Mouse (Mus musculus) heart, embryonic 12.5 days (tissue): ENCODE measurements around the gene Nfe2l3. TPM values are rescaled to one million over a fixed set of nuclear protein-coding genes. Genes with fewer than 3 reads are reported as not detected.

Experiments used
- ATAC-seq: fragments of 200-750 bp; cut with Nextera tagmentation; 2 replicates; pipeline ENCODE4 v1.8.0; 2017; ENCODE audit warnings: moderate TSS enrichment, moderate library complexity; ENCODE audit not compliant: insufficient number of reproducible peaks, low FRiP score
- H3K27ac ChIP-seq: fragments of 300-500 bp; sonication (generic); 2 replicates; pipeline ENCODE4 v1.5.1; 2016; ENCODE audit warnings: mild to moderate bottlenecking, moderate library complexity; ENCODE audit not compliant: poor library complexity, severe bottlenecking
- H3K27me3 ChIP-seq: fragments of 300-500 bp; sonication (generic); replicated peaks from 2 replicates; pipeline ENCODE4 v1.6.1; 2016; ENCODE audit warnings: mild to moderate bottlenecking, moderate library complexity
- H3K36me3 ChIP-seq: fragments of 300-500 bp; sonication (generic); 2 replicates; pipeline ENCODE4 v1.6.1; 2016; ENCODE audit warnings: mild to moderate bottlenecking, moderate library complexity
- H3K4me1 ChIP-seq: fragments of 300-500 bp; sonication (generic); replicated peaks from 2 replicates; pipeline ENCODE4 v1.6.1; 2016; ENCODE audit warnings: mild to moderate bottlenecking
- H3K4me2 ChIP-seq: fragments of 300-500 bp; sonication (generic); 2 replicates; pipeline ENCODE4 v1.6.1; 2016; ENCODE audit warnings: mild to moderate bottlenecking, moderate library complexity
- H3K4me3 ChIP-seq: fragments of 300-500 bp; sonication (generic); 2 replicates; pipeline ENCODE4 v1.5.1; 2016; ENCODE audit warnings: mild to moderate bottlenecking
- H3K9ac ChIP-seq: fragments of 300-500 bp; sonication (generic); 2 replicates; pipeline ENCODE4 v1.6.1; 2016; ENCODE audit warnings: mild to moderate bottlenecking, moderate library complexity
- H3K9me3 ChIP-seq: fragments of 300-500 bp; sonication (generic); replicated peaks from 2 replicates; pipeline ENCODE4 v1.6.1; 2016; ENCODE audit warnings: mild to moderate bottlenecking, moderate library complexity
- WGBS: fragments of 180-500 bp; shearing (Covaris S2); methylation state at CpG from one replicate; pipeline ENCODE4 v1.1.7; 2016; 5-methylcytosine and 5-hydroxymethylcytosine counted together
- polyA plus RNA-seq: library from polyadenylated mRNA; unstranded; fragments of >200 nt; fragmentation: Nextera tagmentation; extraction: Ambion mirVana; gene quantifications from 2 replicates; pipeline ENCODE4 v1.2.1, GENCODE M21; 2016

The Nfe2l3 gene
- polyA plus RNA-seq, 1 experiment from 2014 or later = 5.3 TPM

DNA sequence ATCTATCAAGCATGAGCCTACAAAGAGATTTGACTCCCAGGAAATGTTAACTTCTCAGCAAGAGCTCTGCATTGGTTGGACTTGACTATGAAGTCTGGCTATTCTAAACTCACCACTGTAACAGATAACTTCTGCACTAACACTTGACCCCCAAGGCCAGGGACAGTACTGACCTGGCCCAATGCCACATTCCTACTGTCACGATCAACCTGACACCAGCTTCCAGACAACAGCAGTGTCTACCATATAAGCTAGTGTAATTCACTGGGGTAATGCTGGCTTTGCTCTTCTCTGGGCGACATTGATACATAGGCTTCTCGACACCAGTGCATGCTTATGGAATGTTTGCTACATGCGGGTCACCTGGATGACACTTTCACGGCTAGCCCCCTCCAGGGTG is 28.9 kb upstream of the Nfe2l3 start:
- no peak overlapping the region for H3K27ac ChIP-seq
- H3K4me2 ChIP-seq = no peak overlapping the region
- H3K36me3 ChIP-seq = no peaks in the 10 kb centered on the region
- no peak overlapping the region for H3K9ac ChIP-seq
- WGBS = 59% methylated on average over 5 of the region's 5 CpGs
- H3K4me3 ChIP-seq = no peak overlapping the region
- no peak for ATAC-seq
- H3K9me3 ChIP-seq = no peaks in the 10 kb centered on the region
- H3K27me3 ChIP-seq = no peaks in the 10 kb centered on the region
- peaks cover 35% of the 10 kb centered on the region for H3K4me1 ChIP-seq

DNA sequence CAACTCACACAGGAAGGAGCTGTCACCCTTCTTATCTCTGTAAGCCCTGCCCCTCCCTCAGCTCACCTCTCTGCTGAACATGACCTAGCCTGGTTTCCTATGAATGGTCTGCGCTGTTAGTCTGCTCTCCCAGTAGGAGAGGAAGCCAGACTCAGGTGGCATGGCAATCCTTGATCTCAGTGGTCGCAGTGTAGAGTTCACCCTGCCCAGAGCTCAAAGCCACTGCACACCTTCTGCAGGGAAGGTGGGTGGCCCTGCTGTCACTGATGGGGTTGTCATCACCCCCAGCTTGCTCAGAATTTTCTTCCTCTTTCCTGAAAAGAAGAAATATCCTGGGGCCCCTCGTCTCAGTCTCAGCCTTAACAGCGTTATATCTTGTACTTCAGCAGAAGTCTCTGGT is 28.0 kb upstream of the Nfe2l3 start:
- H3K36me3 ChIP-seq = no peaks in the 10 kb centered on the region
- WGBS = 38% methylated on average over 4 of the region's 4 CpGs
- no peaks in the 10 kb centered on the region for H3K9me3 ChIP-seq
- H3K4me3 ChIP-seq = no peak overlapping the region
- ATAC-seq = 0 out of 2 replicates have a peak, but pooled peaks have one; percentile 25
- no peak overlapping the region for H3K27ac ChIP-seq
- no peak overlapping the region for H3K9ac ChIP-seq
- H3K4me1 ChIP-seq = peaks cover 27% of the 10 kb centered on the region
- no peak overlapping the region for H3K4me2 ChIP-seq
- H3K27me3 ChIP-seq = no peaks in the 10 kb centered on the region

DNA sequence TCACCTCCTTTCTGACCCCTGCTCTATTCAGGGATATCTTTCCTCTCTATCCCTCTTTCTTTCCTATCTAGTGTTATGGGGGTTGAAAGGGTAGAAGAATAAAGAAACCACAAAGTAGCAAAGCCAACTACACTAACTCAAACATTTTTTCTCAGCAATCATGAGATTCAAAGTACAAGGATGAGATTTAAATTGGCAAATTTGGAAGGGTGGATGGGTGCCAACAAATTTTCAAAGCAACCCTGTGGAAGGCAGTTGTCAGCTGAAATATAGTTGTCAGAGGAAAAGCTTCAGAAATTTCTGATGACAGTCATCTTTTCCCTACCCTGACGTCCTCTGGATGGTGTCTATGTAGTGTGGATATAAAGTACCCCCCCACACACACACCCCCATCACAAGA is 16.0 kb upstream of the Nfe2l3 start:
- Histone ChIP-seq H3K4me1 (no peaks in the 10 kb centered on the region; the same call in 1 of the 2 replicates), H3K4me2 (no peak overlapping the region), H3K9me3 (0 out of 2 replicates have a peak, but pooled peaks cover 7% of the 10 kb centered on the region), H3K36me3 (no peaks in the 10 kb centered on the region), H3K27me3 (no peaks in the 10 kb centered on the region), H3K9ac (no peak overlapping the region), H3K27ac (no peak overlapping the region), H3K4me3 (no peak overlapping the region)
- no peak for ATAC-seq
- WGBS = 45% methylated on average over 1 of the region's 1 CpGs

DNA sequence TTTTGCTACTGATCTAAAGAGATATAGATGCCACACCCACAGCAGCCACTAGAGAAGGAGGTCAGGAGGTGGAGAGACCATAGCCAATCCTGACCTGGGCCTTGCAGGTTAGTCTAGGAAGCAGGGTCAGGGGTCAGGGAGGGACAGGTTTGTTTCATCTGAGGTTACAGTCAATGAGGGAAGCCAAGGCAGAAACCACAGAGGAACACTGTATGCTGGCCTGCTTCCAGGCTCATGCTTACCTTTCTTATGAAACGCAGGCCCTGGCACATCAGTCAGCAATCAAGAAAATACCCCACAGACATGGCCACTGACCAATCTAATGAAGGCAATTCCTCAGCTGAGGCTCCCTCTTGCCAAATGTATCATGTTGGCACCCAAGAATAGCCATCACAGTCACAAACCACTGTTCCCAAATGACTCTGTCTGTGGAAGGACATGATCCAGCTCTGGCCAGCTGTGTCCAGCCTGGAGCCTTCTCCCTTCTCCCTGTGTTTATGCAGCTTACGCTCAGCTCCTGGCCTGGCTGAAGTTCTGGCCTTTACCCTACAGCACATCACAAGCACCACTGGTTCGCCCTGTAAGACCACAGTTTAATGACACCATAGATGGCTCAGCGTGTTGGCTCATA is 15.0 kb upstream of the Nfe2l3 start:
- H3K36me3 ChIP-seq = no peaks in the 10 kb centered on the region
- no peak overlapping the region for H3K9ac ChIP-seq
- ATAC-seq = no peak
- no peaks in the 10 kb centered on the region for H3K27me3 ChIP-seq
- WGBS = 87% methylated on average over 4 of the region's 4 CpGs
- H3K4me3 ChIP-seq = no peak overlapping the region
- H3K4me1 ChIP-seq = no peaks in the 10 kb centered on the region; the same call in 1 of the 2 replicates
- H3K4me2 ChIP-seq = no peak overlapping the region
- H3K9me3 ChIP-seq = peaks cover 12% of the 10 kb centered on the region; the same call in 1 of the 2 replicates
- no peak overlapping the region for H3K27ac ChIP-seq

DNA sequence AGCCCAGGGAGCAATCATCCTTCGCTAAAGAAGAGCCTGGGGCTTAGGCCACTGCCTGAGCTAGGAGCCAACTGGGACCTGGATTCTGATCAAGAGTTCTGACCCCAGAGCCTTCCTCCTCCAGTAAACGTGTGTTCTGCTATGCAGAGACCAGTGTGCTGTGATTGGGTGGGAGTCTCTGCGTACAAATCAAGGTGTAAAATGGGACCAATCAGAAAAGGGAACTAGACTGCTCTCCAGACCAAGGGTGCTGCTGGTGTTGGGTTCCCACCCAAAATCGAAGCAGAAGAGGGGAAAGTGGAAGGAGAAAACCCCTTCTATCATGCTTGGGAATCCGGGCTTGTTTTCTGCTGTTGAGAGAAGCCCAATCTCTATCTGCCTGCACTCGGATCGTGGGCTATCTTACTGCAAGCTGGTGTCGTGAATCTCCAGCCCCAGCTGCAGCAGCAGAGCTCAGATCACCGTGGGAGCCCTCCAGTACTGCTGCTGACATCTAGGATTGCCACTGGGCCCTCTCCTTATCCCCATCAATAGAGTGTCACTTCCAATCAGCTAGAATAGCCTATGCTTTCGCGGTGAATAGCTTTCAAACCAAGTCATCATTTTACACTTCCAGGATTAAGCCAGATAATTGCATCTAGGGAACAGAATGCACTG is 8.9 kb upstream of the Nfe2l3 start:
- Histone ChIP-seq H3K4me3 (no peak overlapping the region), H3K4me2 (no peak overlapping the region), H3K9me3 (peaks cover 9% of the 10 kb centered on the region; the same call in 1 of the 2 replicates), H3K27ac (no peak overlapping the region), H3K27me3 (no peaks in the 10 kb centered on the region), H3K36me3 (no peaks in the 10 kb centered on the region), H3K9ac (no peak overlapping the region), H3K4me1 (no peaks in the 10 kb centered on the region)
- 41% methylated on average over 11 of the region's 11 CpGs for WGBS
- ATAC-seq = no peak

DNA sequence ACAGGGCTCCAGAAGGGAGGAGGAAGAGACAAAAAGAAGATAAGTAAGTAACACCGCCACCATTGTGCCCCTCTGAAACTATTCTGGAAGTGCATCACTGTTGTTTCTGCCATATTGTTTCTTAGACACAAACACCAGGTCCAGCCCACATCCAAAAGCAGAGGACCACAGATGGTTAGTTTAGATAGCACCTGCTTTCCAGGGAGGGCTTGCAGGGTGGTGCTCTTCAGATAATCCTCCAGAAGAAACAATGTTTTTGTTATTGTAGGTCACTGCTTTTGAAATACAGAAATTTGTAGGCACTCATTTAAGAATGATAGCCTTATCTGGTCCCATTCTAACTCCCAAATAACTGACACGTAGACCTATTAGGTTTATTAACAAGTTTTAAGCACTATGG is 7.9 kb upstream of the Nfe2l3 start:
- Histone ChIP-seq H3K9me3 (peaks cover 9% of the 10 kb centered on the region; the same call in 1 of the 2 replicates), H3K4me2 (no peak overlapping the region), H3K4me3 (no peak overlapping the region), H3K27me3 (0 out of 2 replicates have a peak, but pooled peaks cover 4% of the 10 kb centered on the region), H3K9ac (no peak overlapping the region), H3K4me1 (no peaks in the 10 kb centered on the region), H3K27ac (no peak overlapping the region), H3K36me3 (no peaks in the 10 kb centered on the region)
- no peak for ATAC-seq
- 77% methylated on average over 2 of the region's 2 CpGs for WGBS

DNA sequence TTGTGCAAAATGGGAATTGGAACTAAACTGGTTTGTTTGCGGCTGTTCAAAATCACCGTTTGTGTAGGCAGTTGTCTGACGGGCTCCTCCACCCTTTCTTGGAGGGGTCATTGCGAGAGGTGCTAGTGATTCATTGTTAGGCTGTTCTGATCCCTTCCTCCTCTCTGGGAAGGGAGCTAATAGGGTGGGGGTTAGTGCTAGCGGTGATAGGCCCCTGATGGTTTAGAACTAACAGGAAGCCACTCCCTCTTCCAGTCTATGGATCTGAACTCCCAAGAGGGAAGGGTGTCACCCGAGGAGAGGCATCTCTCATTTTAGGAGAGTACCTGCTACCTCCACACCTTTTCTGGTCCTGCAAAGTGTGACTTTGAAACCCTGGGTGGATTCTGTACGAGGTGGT is 1.8 kb downstream of the Nfe2l3 start:
- WGBS = 32% methylated on average over 7 of the region's 7 CpGs
- Histone ChIP-seq H3K36me3 (no peaks in the 10 kb centered on the region), H3K4me2 (peak overlapping the region; percentile 97), H3K4me3 (no peak overlapping the region; the same call in 1 of the 2 replicates), H3K4me1 (peaks cover 48% of the 10 kb centered on the region), H3K9ac (no peak overlapping the region), H3K9me3 (no peaks in the 10 kb centered on the region), H3K27ac (no peak overlapping the region), H3K27me3 (peaks cover 47% of the 10 kb centered on the region)
- no peak for ATAC-seq

DNA sequence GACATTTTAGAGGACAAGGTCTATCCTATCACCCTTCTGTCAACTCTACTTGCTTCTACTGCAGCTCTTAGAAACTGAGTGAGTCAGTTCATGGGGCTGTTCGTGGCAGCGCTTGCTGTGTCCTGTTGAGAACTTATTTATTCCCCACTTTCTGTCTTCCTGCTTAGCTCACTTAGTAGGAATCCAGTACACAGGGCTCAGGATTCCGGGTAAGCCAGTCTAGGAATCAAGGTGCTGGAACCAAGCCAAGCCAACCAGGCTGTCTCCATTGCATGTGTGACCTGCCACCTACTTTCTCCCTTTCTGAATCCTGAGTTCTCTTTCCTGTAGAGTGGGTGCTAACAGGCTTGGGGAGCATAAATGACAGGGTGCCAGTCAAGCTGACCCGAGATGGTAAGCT is 5.2 kb downstream of the Nfe2l3 start:
- Histone ChIP-seq H3K4me1 (peaks cover 56% of the 10 kb centered on the region), H3K9ac (no peak overlapping the region), H3K27ac (peak overlapping the region; percentile 92), H3K27me3 (peaks cover 26% of the 10 kb centered on the region), H3K4me2 (peak overlapping the region; percentile 31), H3K4me3 (no peak overlapping the region), H3K36me3 (no peaks in the 10 kb centered on the region), H3K9me3 (no peaks in the 10 kb centered on the region)
- ATAC-seq = no peak
- 33% methylated on average over 4 of the region's 4 CpGs for WGBS

DNA sequence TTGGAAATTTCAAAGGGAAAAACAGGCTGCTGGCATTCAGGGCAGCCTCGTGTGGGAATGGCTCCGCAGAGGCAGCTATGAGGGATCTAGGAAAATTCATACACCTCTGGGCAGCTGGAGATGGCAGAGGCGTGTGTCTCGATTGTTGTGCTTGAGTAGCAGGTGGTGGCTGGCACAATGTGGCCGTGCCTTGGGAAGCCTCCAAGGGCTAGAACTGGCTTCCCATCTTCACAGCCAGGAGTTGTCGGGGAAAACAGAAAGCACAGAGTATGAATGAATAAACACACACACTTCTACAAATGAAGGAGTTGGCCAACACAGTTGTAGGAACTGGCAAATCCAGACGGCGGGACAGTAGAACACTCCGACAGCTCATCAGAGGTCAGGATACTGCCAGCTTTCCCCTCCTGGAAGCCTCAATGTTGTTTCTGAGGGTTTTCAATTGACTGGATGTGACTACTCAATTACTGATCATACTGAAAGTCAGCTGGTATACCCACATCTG is 6.4 kb downstream of the Nfe2l3 start:
- H3K27ac ChIP-seq = peak overlapping the region; percentile 92; the same call in 1 of the 2 replicates
- 0 out of 2 replicates have a peak overlapping the region, but pooled peaks have one; percentile 5 for H3K9ac ChIP-seq
- H3K4me3 ChIP-seq = no peak overlapping the region
- no peak for ATAC-seq
- peaks cover 14% of the 10 kb centered on the region for H3K27me3 ChIP-seq
- peaks cover 46% of the 10 kb centered on the region for H3K4me1 ChIP-seq
- H3K36me3 ChIP-seq = no peaks in the 10 kb centered on the region
- H3K9me3 ChIP-seq = no peaks in the 10 kb centered on the region
- WGBS = 80% methylated on average over 9 of the region's 9 CpGs
- peak overlapping the region; percentile 31; the same call in 1 of the 2 replicates for H3K4me2 ChIP-seq

DNA sequence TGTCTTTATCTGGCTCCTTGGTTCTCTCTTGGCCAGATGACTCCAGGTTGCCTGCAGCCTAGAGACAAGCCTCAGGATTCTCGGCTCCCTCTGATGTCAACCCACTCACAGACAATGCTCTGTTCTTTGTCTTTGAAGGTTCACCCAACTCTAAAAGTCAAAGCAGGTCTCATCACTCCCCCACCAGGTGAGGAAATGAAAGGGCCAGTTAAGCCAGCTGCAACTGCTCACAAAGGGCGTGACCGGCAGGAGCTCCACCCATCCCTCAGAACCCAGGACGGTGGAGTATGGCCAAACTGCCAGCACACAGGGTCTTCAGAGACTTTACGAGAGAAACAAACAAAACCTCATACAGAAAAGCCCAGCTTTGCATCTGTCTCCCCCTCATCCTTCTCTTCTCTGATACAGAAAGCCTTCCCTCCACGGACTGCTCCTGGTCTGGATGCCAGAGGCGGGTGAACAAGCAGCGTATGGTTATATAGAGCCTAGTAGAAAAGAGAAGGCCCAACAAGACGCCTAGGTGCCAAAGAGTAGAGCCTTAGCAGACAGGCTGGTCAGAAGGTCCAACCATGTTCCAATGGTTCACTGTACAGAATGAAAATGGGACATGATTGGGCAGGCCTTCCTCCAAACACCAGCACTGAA is 9.8 kb downstream of the Nfe2l3 start:
- Histone ChIP-seq H3K27me3 (no peaks in the 10 kb centered on the region), H3K4me3 (no peak overlapping the region), H3K36me3 (no peaks in the 10 kb centered on the region), H3K9me3 (no peaks in the 10 kb centered on the region), H3K9ac (no peak overlapping the region), H3K27ac (no peak overlapping the region), H3K4me1 (peaks cover 34% of the 10 kb centered on the region), H3K4me2 (no peak overlapping the region)
- no peak; the same call in 1 of the 2 replicates for ATAC-seq
- WGBS = 51% methylated on average over 9 of the region's 9 CpGs

DNA sequence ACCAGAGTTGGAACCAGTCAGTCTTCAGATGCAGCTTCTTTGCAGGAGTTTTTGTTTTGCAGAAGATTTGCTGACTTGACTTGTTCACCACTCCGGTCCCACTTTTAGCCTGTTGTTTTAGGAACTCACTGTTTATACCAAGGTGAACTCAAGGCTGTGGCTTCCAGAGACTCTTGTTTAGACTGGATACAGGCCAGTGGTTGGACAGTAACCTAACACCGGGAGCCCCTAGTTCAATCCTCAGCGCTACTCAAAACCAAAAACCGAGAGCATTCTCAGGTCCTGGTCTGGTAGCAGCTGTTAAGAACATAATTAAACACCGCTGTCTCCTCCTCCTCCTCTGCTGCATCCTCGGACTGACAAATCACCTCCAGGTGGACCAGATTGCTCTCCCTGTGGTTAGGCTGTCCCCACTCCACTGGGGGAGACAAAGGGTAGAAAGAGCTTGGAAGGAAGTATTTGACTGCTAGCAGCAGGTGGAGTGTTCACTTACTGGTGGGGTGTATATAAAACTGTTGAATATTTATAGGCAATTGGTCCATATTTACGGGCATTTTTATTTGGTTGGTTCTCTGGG is 20.5 kb downstream of the Nfe2l3 start:
- Histone ChIP-seq H3K9ac (no peak overlapping the region), H3K4me3 (no peak overlapping the region), H3K27me3 (no peaks in the 10 kb centered on the region), H3K4me2 (no peak overlapping the region), H3K36me3 (peaks cover 6% of the 10 kb centered on the region), H3K4me1 (0 out of 2 replicates have a peak, but pooled peaks cover 5% of the 10 kb centered on the region), H3K9me3 (no peaks in the 10 kb centered on the region), H3K27ac (no peak overlapping the region)
- ATAC-seq = no peak
- 81% methylated on average over 7 of the region's 7 CpGs for WGBS
